22 mouse cellular contexts compared by ENCODE assay signal in the genomic region with DNA sequence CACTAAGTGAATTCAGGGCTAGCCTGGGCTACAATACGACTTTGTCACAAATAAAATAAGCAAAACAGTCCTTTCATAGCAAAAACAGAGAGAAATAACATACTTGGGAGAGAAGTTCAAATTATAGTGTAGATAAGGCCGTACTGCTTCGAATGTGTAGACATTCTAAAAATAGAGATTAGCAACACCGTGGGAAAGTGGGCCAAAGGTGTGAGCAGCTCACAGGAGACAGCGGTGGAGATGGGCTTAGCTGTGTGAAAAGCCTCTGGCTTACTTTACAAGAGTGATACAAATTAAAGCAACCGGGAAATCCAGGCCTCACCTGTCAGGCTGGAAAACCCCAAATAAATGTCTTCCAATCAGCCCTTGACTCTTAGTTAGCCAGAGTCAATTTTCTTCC.
DNase-seq lines count a peak whose midpoint lies in the region; ATAC-seq and TF ChIP-seq lines count a peak whose summit lies in the region.
"Had no signal": no experiment of that assay in that cellular context is flagged by ENCODE, and none has a peak within 500 bp of the region (broad histone marks: within the 10 kb centered on the region; RNA-seq: fewer than 3 reads in every experiment).

No protein-coding gene starts in this region.

- 0 out of 2 replicates have a peak, but pooled peaks cover 2% of the 10 kb centered on the region for H3K9me3 ChIP-seq in heart, embryonic 16.5 days (replicated peaks; ENCODE audit: control insufficient read depth, low read length)
- no peaks in the 10 kb centered on the region; the same call in 1 of the 2 replicates for H3K9me3 ChIP-seq in heart, embryonic 10.5 days
- H3K9me3 ChIP-seq in stomach, postnatal 0 days (ENCODE audit: control insufficient read depth, low read length): no peaks in the 10 kb centered on the region
- H3K9me3 ChIP-seq: forebrain, embryonic 15.5 days; hindbrain, embryonic 12.5 days; hindbrain, embryonic 15.5 days; kidney, embryonic 15.5 days had no signal

- WGBS in heart, embryonic 16.5 days: 41% methylated on average over 6 of the region's 6 CpGs
- WGBS in heart, embryonic 10.5 days: 51% methylated on average over 6 of the region's 6 CpGs
- WGBS in stomach, postnatal 0 days: 43% methylated on average over 6 of the region's 6 CpGs
- 80% methylated on average over 6 of the region's 6 CpGs for WGBS in kidney, adult 2 months

- no peaks in the 10 kb centered on the region for H3K27me3 ChIP-seq in heart, embryonic 16.5 days (ENCODE audit: control insufficient read depth, insufficient read depth, low read length)
- H3K27me3 ChIP-seq in heart, embryonic 10.5 days (ENCODE audit: insufficient read depth, poor library complexity, severe bottlenecking): no peaks in the 10 kb centered on the region
- no peaks in the 10 kb centered on the region for H3K27me3 ChIP-seq in stomach, postnatal 0 days (ENCODE audit: control insufficient read depth, insufficient read depth, low read length)
- no peaks in the 10 kb centered on the region for H3K27me3 ChIP-seq in kidney, adult 2 months (replicated peaks; ENCODE audit: control insufficient read depth, insufficient read depth, low read length)
- H3K27me3 ChIP-seq: forebrain, embryonic 15.5 days; hindbrain, embryonic 12.5 days; hindbrain, embryonic 15.5 days; kidney, embryonic 15.5 days had no signal

- H3K27ac ChIP-seq in heart, embryonic 16.5 days (ENCODE audit: low read length): no peak overlapping the region
- no peak overlapping the region for H3K27ac ChIP-seq in heart, embryonic 10.5 days
- no peak overlapping the region for H3K27ac ChIP-seq in stomach, postnatal 0 days (replicated peaks)
- H3K27ac ChIP-seq in kidney, adult 2 months (ENCODE audit: insufficient read depth, low read depth, low read length): no peak overlapping the region
- H3K27ac ChIP-seq: forebrain, embryonic 10.5 days; forebrain, embryonic 15.5 days; hindbrain, embryonic 12.5 days; hindbrain, embryonic 15.5 days; kidney, embryonic 15.5 days had no signal

- DNase-seq in gastrocnemius, adult 18-20 months (ENCODE audit: low spot score): peak; percentile 30
- DNase-seq in gastrocnemius, postnatal 4 days (ENCODE audit: low spot score in 2 of 2): no peak
- DNase-seq in heart, adult 18-20 months: peak; percentile 44 to 56
- no peak for DNase-seq in heart, postnatal 25 days (ENCODE audit: low spot score)
- DNase-seq in heart, embryonic 10.5 days (ENCODE audit: low spot score): no peak
- peak; percentile 41 for DNase-seq in stomach, postnatal 0 days (ENCODE audit: low spot score)
- DNase-seq in kidney, adult 2 months: no peak
- DNase-seq: adrenal gland, postnatal 10 days; adrenal gland, postnatal 36 days; cerebellum, adult 18-20 months; cerebellum, adult 9-10 months; cerebellum, postnatal 14 days; gastrocnemius, postnatal 14 days; kidney, adult 8-10 months had no signal

- no peak for TF ChIP-seq CTCF in stomach, postnatal 0 days (IDR thresholded peaks at IDR 0.05; ENCODE audit: low read depth)
- TF ChIP-seq CTCF in kidney, adult 2 months (conservative IDR thresholded peaks at IDR 0.05; ENCODE audit: insufficient read depth, insufficient read length, low read depth, low read length): no peak

- no peak overlapping the region for H3K4me3 ChIP-seq in heart, embryonic 16.5 days (ENCODE audit: low read length)
- no peak overlapping the region for H3K4me3 ChIP-seq in heart, embryonic 10.5 days
- no peak overlapping the region for H3K4me3 ChIP-seq in stomach, postnatal 0 days (ENCODE audit: low read depth, low read length)
- H3K4me3 ChIP-seq in kidney, adult 2 months (ENCODE audit: insufficient read depth, low read depth, low read length): no peak overlapping the region
- H3K4me3 ChIP-seq: forebrain, embryonic 10.5 days; forebrain, embryonic 15.5 days; hindbrain, embryonic 12.5 days; hindbrain, embryonic 15.5 days; kidney, embryonic 15.5 days had no signal

- no peak overlapping the region for H3K9ac ChIP-seq in heart, embryonic 16.5 days (ENCODE audit: low read length)
- no peak overlapping the region for H3K9ac ChIP-seq in stomach, postnatal 0 days (ENCODE audit: low read length)
- H3K9ac ChIP-seq: forebrain, embryonic 15.5 days; hindbrain, embryonic 12.5 days; hindbrain, embryonic 15.5 days; kidney, embryonic 15.5 days had no signal

- intact Hi-C loops in heart, postnatal 25 days (cut with DNase I): no loop called here

- TF ChIP-seq POLR2A in kidney, adult 2 months (IDR thresholded peaks at IDR 0.05; ENCODE audit: low read depth, low read length): no peak

- no peak overlapping the region for H3K4me2 ChIP-seq in heart, embryonic 16.5 days (ENCODE audit: low read depth, low read length)
- no peak overlapping the region for H3K4me2 ChIP-seq in stomach, postnatal 0 days (replicated peaks; ENCODE audit: low read depth)
- H3K4me2 ChIP-seq: forebrain, embryonic 15.5 days; hindbrain, embryonic 12.5 days; hindbrain, embryonic 15.5 days; kidney, embryonic 15.5 days had no signal

- no peaks in the 10 kb centered on the region for H3K36me3 ChIP-seq in heart, embryonic 16.5 days (ENCODE audit: control insufficient read depth, insufficient read depth)
- no peaks in the 10 kb centered on the region for H3K36me3 ChIP-seq in heart, embryonic 10.5 days
- no peaks in the 10 kb centered on the region for H3K36me3 ChIP-seq in stomach, postnatal 0 days (ENCODE audit: control insufficient read depth, insufficient read depth, low read length)
- H3K36me3 ChIP-seq in kidney, adult 2 months (ENCODE audit: control insufficient read depth, insufficient read depth, low read length): peaks cover 2% of the 10 kb centered on the region
- H3K36me3 ChIP-seq: forebrain, embryonic 10.5 days; forebrain, embryonic 15.5 days; hindbrain, embryonic 12.5 days; hindbrain, embryonic 15.5 days had no signal

- no peaks in the 10 kb centered on the region for H3K4me1 ChIP-seq in heart, embryonic 16.5 days (ENCODE audit: control insufficient read depth, insufficient read depth, low read length)
- H3K4me1 ChIP-seq in heart, embryonic 10.5 days: no peaks in the 10 kb centered on the region
- H3K4me1 ChIP-seq in stomach, postnatal 0 days (replicated peaks; ENCODE audit: control insufficient read depth, insufficient read depth): no peaks in the 10 kb centered on the region
- H3K4me1 ChIP-seq in kidney, adult 2 months (ENCODE audit: control insufficient read depth, insufficient read depth, low read length): no peaks in the 10 kb centered on the region
- H3K4me1 ChIP-seq: hindbrain, embryonic 12.5 days; hindbrain, embryonic 15.5 days; kidney, embryonic 15.5 days had no signal

- peak; percentile 52; the same call in 1 of the 2 replicates for ATAC-seq in heart, embryonic 16.5 days (replicated peaks; ENCODE audit: extremely low read depth, insufficient read depth, low FRiP score)
- ATAC-seq in stomach, postnatal 0 days (ENCODE audit: low FRiP score, low TSS enrichment): 0 out of 2 replicates have a peak, but pooled peaks have one; percentile 65
- ATAC-seq: activated CD4-positive, CD25-positive, alpha-beta regulatory T cell, adult 4 months; forebrain, embryonic 15.5 days; intestine, postnatal 0 days had no signal

- no peak for TF ChIP-seq EP300 in stomach, postnatal 0 days (optimal IDR thresholded peaks at IDR 0.05)

Comparison
In these comparisons a context has a peak if more than half of its experiments do, and no peak if none do; other contexts are left out.
1. DNase-seq: peak in gastrocnemius, adult 18-20 months (single experiment), heart, adult 18-20 months (2 of 2) and stomach, postnatal 0 days (single experiment); none in gastrocnemius, postnatal 4 days (0 of 2), heart, postnatal 25 days (single experiment), heart, embryonic 10.5 days (single experiment) and kidney, adult 2 months (single experiment).